Mouse (Mus musculus): Measurements from ENCODE around the gene Zdhhc22. TPM values are rescaled to one million over a fixed set of nuclear protein-coding genes. Genes with fewer than 3 reads are reported as not detected.

Zdhhc22 gene
- polyA plus RNA-seq, 1 experiment, result not detected

- TF ChIP-seq EP300 (IDR thresholded peaks at IDR 0.05; ENCODE audit: insufficient read depth, low read depth, low read length), result no peak
- no peak for TF ChIP-seq CTCF (IDR thresholded peaks at IDR 0.05; ENCODE audit: low read depth, low read length)
- no peak for TF ChIP-seq POLR2A (IDR thresholded peaks at IDR 0.05; ENCODE audit: insufficient read depth, low read length)
- Histone ChIP-seq H3K4me3 (ENCODE audit: low read depth, low read length) (no peak overlapping the region), H3K36me3 (ENCODE audit: control insufficient read depth, insufficient read depth, low read length, poor library complexity, severe bottlenecking) (peaks cover 67% of the 10 kb centered on the region)
Measured at GRCm38 (mm10) chr12:86959661-86960060, 30.6 kb downstream of the Zdhhc22 start.

GRCm38 (mm10) chr12:86958558-86958957 lies 31.7 kb downstream of the Zdhhc22 start:
- Histone ChIP-seq H3K27ac (ENCODE audit: insufficient read depth, low read length) (no peak overlapping the region), H3K4me1 (ENCODE audit: control insufficient read depth, insufficient read depth, low read length) (no peaks in the 10 kb centered on the region), H3K4me3 (ENCODE audit: low read depth, low read length) (no peak overlapping the region), H3K36me3 (ENCODE audit: control insufficient read depth, insufficient read depth, low read length, poor library complexity, severe bottlenecking) (peaks cover 69% of the 10 kb centered on the region), H3K9ac (ENCODE audit: low read depth, poor library complexity, severe bottlenecking) (no peak overlapping the region), H3K27me3 (ENCODE audit: control insufficient read depth, insufficient read depth, low read length, poor library complexity, severe bottlenecking) (no peaks in the 10 kb centered on the region), H3K9me3 (replicated peaks; ENCODE audit: control insufficient read depth, insufficient read depth, low read length, poor library complexity, severe bottlenecking) (no peaks in the 10 kb centered on the region)
- no peak for TF ChIP-seq EP300 (IDR thresholded peaks at IDR 0.05; ENCODE audit: insufficient read depth, low read depth, low read length)

More at GRCm38 (mm10) chr12:86959661-86960060, 30.6 kb downstream of the Zdhhc22 start:
- H3K9ac ChIP-seq (ENCODE audit: low read depth, poor library complexity, severe bottlenecking), result no peak overlapping the region
- H3K27ac ChIP-seq (ENCODE audit: insufficient read depth, low read length), result no peak overlapping the region
- H3K9me3 ChIP-seq (replicated peaks; ENCODE audit: control insufficient read depth, insufficient read depth, low read length, poor library complexity, severe bottlenecking), result no peaks in the 10 kb centered on the region
- no peaks in the 10 kb centered on the region for H3K27me3 ChIP-seq (ENCODE audit: control insufficient read depth, insufficient read depth, low read length, poor library complexity, severe bottlenecking)
- no peaks in the 10 kb centered on the region for H3K4me1 ChIP-seq (ENCODE audit: control insufficient read depth, insufficient read depth, low read length)

- Histone ChIP-seq H3K27me3 (ENCODE audit: control insufficient read depth, insufficient read depth, low read length, poor library complexity, severe bottlenecking) (no peaks in the 10 kb centered on the region), H3K9me3 (replicated peaks; ENCODE audit: control insufficient read depth, insufficient read depth, low read length, poor library complexity, severe bottlenecking) (no peaks in the 10 kb centered on the region), H3K4me1 (ENCODE audit: control insufficient read depth, insufficient read depth, low read length) (no peaks in the 10 kb centered on the region), H3K36me3 (ENCODE audit: control insufficient read depth, insufficient read depth, low read length, poor library complexity, severe bottlenecking) (peaks cover 54% of the 10 kb centered on the region), H3K9ac (ENCODE audit: low read depth, poor library complexity, severe bottlenecking) (no peak overlapping the region), H3K27ac (ENCODE audit: insufficient read depth, low read length) (no peak overlapping the region), H3K4me3 (ENCODE audit: low read depth, low read length) (no peak overlapping the region)
- TF ChIP-seq CTCF (IDR thresholded peaks at IDR 0.05; ENCODE audit: low read depth, low read length), result no peak
- TF ChIP-seq EP300 (IDR thresholded peaks at IDR 0.05; ENCODE audit: insufficient read depth, low read depth, low read length), result no peak
- no peak for TF ChIP-seq POLR2A (IDR thresholded peaks at IDR 0.05; ENCODE audit: insufficient read depth, low read length)
Measured at GRCm38 (mm10) chr12:86955894-86956293, 34.3 kb downstream of the Zdhhc22 start.

- TF ChIP-seq POLR2A (IDR thresholded peaks at IDR 0.05; ENCODE audit: insufficient read depth, low read length) (no peak), EP300 (IDR thresholded peaks at IDR 0.05; ENCODE audit: insufficient read depth, low read depth, low read length) (no peak), CTCF (IDR thresholded peaks at IDR 0.05; ENCODE audit: low read depth, low read length) (no peak)
- Histone ChIP-seq H3K36me3 (ENCODE audit: control insufficient read depth, insufficient read depth, low read length, poor library complexity, severe bottlenecking) (peaks cover 34% of the 10 kb centered on the region), H3K9ac (ENCODE audit: low read depth, poor library complexity, severe bottlenecking) (no peak overlapping the region), H3K27ac (ENCODE audit: insufficient read depth, low read length) (no peak overlapping the region), H3K4me3 (ENCODE audit: low read depth, low read length) (no peak overlapping the region), H3K27me3 (ENCODE audit: control insufficient read depth, insufficient read depth, low read length, poor library complexity, severe bottlenecking) (no peaks in the 10 kb centered on the region), H3K9me3 (replicated peaks; ENCODE audit: control insufficient read depth, insufficient read depth, low read length, poor library complexity, severe bottlenecking) (no peaks in the 10 kb centered on the region), H3K4me1 (ENCODE audit: control insufficient read depth, insufficient read depth, low read length) (no peaks in the 10 kb centered on the region)
Measured at GRCm38 (mm10) chr12:86952331-86952850, 37.8 kb downstream of the Zdhhc22 start.

GRCm38 (mm10) chr12:86950961-86951360 lies 39.3 kb downstream of the Zdhhc22 start:
- H3K36me3 ChIP-seq (ENCODE audit: control insufficient read depth, insufficient read depth, low read length, poor library complexity, severe bottlenecking), result peaks cover 27% of the 10 kb centered on the region
- no peaks in the 10 kb centered on the region for H3K9me3 ChIP-seq (replicated peaks; ENCODE audit: control insufficient read depth, insufficient read depth, low read length, poor library complexity, severe bottlenecking)
- no peak overlapping the region for H3K4me3 ChIP-seq (ENCODE audit: low read depth, low read length)
- no peaks in the 10 kb centered on the region for H3K4me1 ChIP-seq (ENCODE audit: control insufficient read depth, insufficient read depth, low read length)
- H3K27me3 ChIP-seq (ENCODE audit: control insufficient read depth, insufficient read depth, low read length, poor library complexity, severe bottlenecking), result no peaks in the 10 kb centered on the region
- H3K27ac ChIP-seq (ENCODE audit: insufficient read depth, low read length), result no peak overlapping the region
- H3K9ac ChIP-seq (ENCODE audit: low read depth, poor library complexity, severe bottlenecking), result no peak overlapping the region
- TF ChIP-seq POLR2A (IDR thresholded peaks at IDR 0.05; ENCODE audit: insufficient read depth, low read length), result no peak
- no peak for TF ChIP-seq CTCF (IDR thresholded peaks at IDR 0.05; ENCODE audit: low read depth, low read length)

GRCm38 (mm10) chr12:86950161-86950960 lies 39.9 kb downstream of the Zdhhc22 start:
- Histone ChIP-seq H3K9me3 (replicated peaks; ENCODE audit: control insufficient read depth, insufficient read depth, low read length, poor library complexity, severe bottlenecking) (no peaks in the 10 kb centered on the region), H3K4me3 (ENCODE audit: low read depth, low read length) (no peak overlapping the region), H3K36me3 (ENCODE audit: control insufficient read depth, insufficient read depth, low read length, poor library complexity, severe bottlenecking) (peaks cover 21% of the 10 kb centered on the region), H3K27me3 (ENCODE audit: control insufficient read depth, insufficient read depth, low read length, poor library complexity, severe bottlenecking) (no peaks in the 10 kb centered on the region), H3K27ac (ENCODE audit: insufficient read depth, low read length) (no peak overlapping the region), H3K9ac (ENCODE audit: low read depth, poor library complexity, severe bottlenecking) (no peak overlapping the region), H3K4me1 (ENCODE audit: control insufficient read depth, insufficient read depth, low read length) (no peaks in the 10 kb centered on the region)
- TF ChIP-seq EP300 (IDR thresholded peaks at IDR 0.05; ENCODE audit: insufficient read depth, low read depth, low read length) (no peak), CTCF (IDR thresholded peaks at IDR 0.05; ENCODE audit: low read depth, low read length) (no peak), POLR2A (IDR thresholded peaks at IDR 0.05; ENCODE audit: insufficient read depth, low read length) (no peak)
